Mouse (Mus musculus) T-helper 17 cell (primary cell): Measurements from ENCODE around the gene Gabrg3.

Experiments used
- in situ Hi-C, 2 experiments: fragments of 300-600 bp; cut with MboI, MseI; formaldehyde crosslinking; loops; 1 replicate in 1 of 2; 2 replicates in 1 of 2; pipeline ENCODE4 v1.15.1; 2025; ENCODE audit warnings: high pct_unique_total_duplicates in 2 of 2

Gabrg3 gene

GRCm38 (mm10) chr7:56765612-56766445, 621.2 kb downstream of the Gabrg3 start:
- in situ Hi-C loops, result no loop called here

GRCm38 (mm10) chr7:56729225-56729624, 657.8 kb downstream of the Gabrg3 start:
- in situ Hi-C loops, result no loop called here
